In the genomic region with DNA sequence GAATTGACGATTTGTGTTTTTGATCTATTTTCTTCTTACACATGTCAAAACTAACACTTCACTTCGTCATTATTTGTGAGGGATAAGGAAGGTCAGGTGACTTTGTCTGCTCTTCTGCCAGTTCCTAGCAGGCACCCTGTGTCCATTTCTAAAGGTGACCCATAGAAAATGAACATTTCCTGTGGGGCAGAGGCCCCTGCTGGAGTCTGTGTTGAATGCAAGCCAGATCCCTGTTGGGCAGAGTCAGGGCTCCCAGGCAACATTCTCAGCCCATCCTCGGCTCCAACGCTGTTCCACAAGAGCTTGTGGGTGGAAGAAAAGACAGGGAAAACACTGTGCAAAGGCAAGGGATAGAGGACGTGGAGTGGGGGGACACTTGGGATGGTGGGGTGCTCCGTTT, we compare ENCODE assay signal across 11 mouse cellular contexts.
A peak's percentile ranks its signal among the peaks of the same experiment; 100 is the strongest.
DNase-seq lines count a peak whose midpoint lies in the region; ATAC-seq and TF ChIP-seq lines count a peak whose summit lies in the region.
"Had no signal": no experiment of that assay in that cellular context is flagged by ENCODE, and none has a peak within 500 bp of the region (broad histone marks: within the 10 kb centered on the region; RNA-seq: fewer than 3 reads in every experiment).

No protein-coding gene starts in this region.

- H3K4me2 ChIP-seq in hindbrain, embryonic 16.5 days (ENCODE audit: low read length) = no peak overlapping the region
- H3K4me2 ChIP-seq in hindbrain, embryonic 14.5 days (replicated peaks) = no peak overlapping the region
- no peak overlapping the region for H3K4me2 ChIP-seq in liver, postnatal 0 days (ENCODE audit: low read depth, low read length)
- H3K4me2 ChIP-seq in liver, embryonic 12.5 days = no peak overlapping the region
- H3K4me2 ChIP-seq: hindbrain, embryonic 15.5 days; limb, embryonic 12.5 days had no signal

- H3K9me3 ChIP-seq in hindbrain, embryonic 16.5 days (ENCODE audit: control insufficient read depth, low read length) = no peaks in the 10 kb centered on the region
- no peaks in the 10 kb centered on the region for H3K9me3 ChIP-seq in hindbrain, embryonic 14.5 days (ENCODE audit: control insufficient read depth, low read length)
- H3K9me3 ChIP-seq in liver, postnatal 0 days (ENCODE audit: low read length) = no peaks in the 10 kb centered on the region
- H3K9me3 ChIP-seq in liver, embryonic 12.5 days (replicated peaks) = no peaks in the 10 kb centered on the region
- H3K9me3 ChIP-seq in embryonic facial prominence, embryonic 10.5 days = no peaks in the 10 kb centered on the region
- H3K9me3 ChIP-seq: hindbrain, embryonic 15.5 days; limb, embryonic 12.5 days had no signal

- no peak overlapping the region for H3K4me3 ChIP-seq in hindbrain, embryonic 16.5 days (ENCODE audit: low read length)
- no peak overlapping the region for H3K4me3 ChIP-seq in hindbrain, embryonic 14.5 days (replicated peaks; ENCODE audit: low read length)
- H3K4me3 ChIP-seq in liver, postnatal 0 days (ENCODE audit: low read depth, low read length) = no peak overlapping the region
- no peak overlapping the region for H3K4me3 ChIP-seq in liver, embryonic 12.5 days
- no peak overlapping the region for H3K4me3 ChIP-seq in embryonic facial prominence, embryonic 10.5 days
- no peak overlapping the region for H3K4me3 ChIP-seq in thymus, adult 2 months (ENCODE audit: control insufficient read depth, insufficient read depth, low read length)
- H3K4me3 ChIP-seq: erythroblast, embryonic 14.5 days; hindbrain, embryonic 15.5 days; limb, embryonic 12.5 days had no signal

- ATAC-seq in hindbrain, embryonic 16.5 days = 0 out of 2 replicates have a peak, but pooled peaks have one; percentile 64
- ATAC-seq in hindbrain, embryonic 14.5 days (ENCODE audit: low FRiP score) = no peak
- ATAC-seq in liver, postnatal 0 days = no peak
- ATAC-seq in liver, embryonic 12.5 days = no peak

- no peak for TF ChIP-seq EP300 in liver, postnatal 0 days (IDR thresholded peaks at IDR 0.05; ENCODE audit: low read depth)

- no peaks in the 10 kb centered on the region for H3K27me3 ChIP-seq in hindbrain, embryonic 16.5 days (replicated peaks; ENCODE audit: control insufficient read depth, insufficient read depth, low read length)
- H3K27me3 ChIP-seq in hindbrain, embryonic 14.5 days (ENCODE audit: control insufficient read depth, insufficient read depth, low read length) = no peaks in the 10 kb centered on the region
- H3K27me3 ChIP-seq in liver, postnatal 0 days (ENCODE audit: insufficient read depth, low read length) = no peaks in the 10 kb centered on the region
- no peaks in the 10 kb centered on the region for H3K27me3 ChIP-seq in liver, embryonic 12.5 days (replicated peaks)
- no peaks in the 10 kb centered on the region for H3K27me3 ChIP-seq in embryonic facial prominence, embryonic 10.5 days (replicated peaks; ENCODE audit: low read depth, poor library complexity, severe bottlenecking)
- H3K27me3 ChIP-seq in thymus, adult 2 months (ENCODE audit: control insufficient read depth, insufficient read depth, low read length) = no peaks in the 10 kb centered on the region
- H3K27me3 ChIP-seq: hindbrain, embryonic 15.5 days; limb, embryonic 12.5 days had no signal

- no peak overlapping the region for H3K27ac ChIP-seq in hindbrain, embryonic 16.5 days (ENCODE audit: low read depth, low read length)
- H3K27ac ChIP-seq in hindbrain, embryonic 14.5 days = no peak overlapping the region
- no peak overlapping the region for H3K27ac ChIP-seq in liver, postnatal 0 days (ENCODE audit: low read depth)
- no peak overlapping the region for H3K27ac ChIP-seq in liver, embryonic 12.5 days
- H3K27ac ChIP-seq in embryonic facial prominence, embryonic 10.5 days (replicated peaks) = no peak overlapping the region
- no peak overlapping the region for H3K27ac ChIP-seq in thymus, adult 2 months (ENCODE audit: control insufficient read depth, insufficient read depth, low read length)
- H3K27ac ChIP-seq: hindbrain, embryonic 15.5 days; limb, embryonic 12.5 days had no signal

- no peak overlapping the region for H3K9ac ChIP-seq in hindbrain, embryonic 16.5 days (ENCODE audit: low read depth, low read length)
- H3K9ac ChIP-seq in hindbrain, embryonic 14.5 days = no peak overlapping the region
- no peak overlapping the region for H3K9ac ChIP-seq in liver, postnatal 0 days (replicated peaks)
- H3K9ac ChIP-seq in liver, embryonic 12.5 days = no peak overlapping the region
- H3K9ac ChIP-seq: hindbrain, embryonic 15.5 days; limb, embryonic 12.5 days had no signal

- TF ChIP-seq POLR2A in thymus, adult 2 months (IDR thresholded peaks at IDR 0.05; ENCODE audit: control insufficient read depth, extremely low read depth, insufficient read depth, low read length, poor library complexity) = no peak

- H3K36me3 ChIP-seq in hindbrain, embryonic 16.5 days (ENCODE audit: control insufficient read depth, insufficient read depth, low read length) = no peaks in the 10 kb centered on the region
- no peaks in the 10 kb centered on the region for H3K36me3 ChIP-seq in hindbrain, embryonic 14.5 days (replicated peaks; ENCODE audit: control insufficient read depth, insufficient read depth)
- no peaks in the 10 kb centered on the region for H3K36me3 ChIP-seq in liver, postnatal 0 days (replicated peaks; ENCODE audit: insufficient read depth, low read length)
- H3K36me3 ChIP-seq in liver, embryonic 12.5 days = no peaks in the 10 kb centered on the region
- no peaks in the 10 kb centered on the region for H3K36me3 ChIP-seq in embryonic facial prominence, embryonic 10.5 days (replicated peaks)
- no peaks in the 10 kb centered on the region for H3K36me3 ChIP-seq in thymus, adult 2 months (ENCODE audit: control insufficient read depth, insufficient read depth, low read length)
- H3K36me3 ChIP-seq: hindbrain, embryonic 15.5 days; limb, embryonic 12.5 days had no signal

- no peak for DNase-seq in hindbrain, embryonic 14.5 days (ENCODE audit: low spot score)
- no peak for DNase-seq in liver, postnatal 0 days
- DNase-seq in Muller cell, postnatal 12 days (ENCODE audit: inconsistent ontology term) = peak; percentile 24
- peak; percentile 30 for DNase-seq in embryonic facial prominence, embryonic 10.5 days (ENCODE audit: low spot score)
- DNase-seq in thymus, adult 2 months = no peak
- DNase-seq: cerebellum, adult 9-11 months had no signal

- WGBS in hindbrain, embryonic 16.5 days = 44% methylated on average over 6 of the region's 6 CpGs
- WGBS in hindbrain, embryonic 14.5 days = 51% methylated on average over 6 of the region's 6 CpGs
- WGBS in liver, postnatal 0 days (ENCODE audit: insufficient replicate concordance) = 63% methylated on average over 6 of the region's 6 CpGs
- 61% methylated on average over 6 of the region's 6 CpGs for WGBS in liver, embryonic 12.5 days (ENCODE audit: insufficient replicate concordance)
- 64% methylated on average over 6 of the region's 6 CpGs for WGBS in embryonic facial prominence, embryonic 10.5 days
- 88% methylated on average over 6 of the region's 6 CpGs for WGBS in thymus, adult 2 months

- H3K4me1 ChIP-seq in hindbrain, embryonic 16.5 days (ENCODE audit: control insufficient read depth, insufficient read depth, low read depth, low read length) = peaks cover 3% of the 10 kb centered on the region; the same call in 1 of the 2 replicates
- no peaks in the 10 kb centered on the region for H3K4me1 ChIP-seq in hindbrain, embryonic 14.5 days (replicated peaks; ENCODE audit: control insufficient read depth, insufficient read depth, low read length)
- no peaks in the 10 kb centered on the region for H3K4me1 ChIP-seq in liver, postnatal 0 days (ENCODE audit: insufficient read depth)
- no peaks in the 10 kb centered on the region for H3K4me1 ChIP-seq in liver, embryonic 12.5 days
- H3K4me1 ChIP-seq in embryonic facial prominence, embryonic 10.5 days = peaks cover 27% of the 10 kb centered on the region
- H3K4me1 ChIP-seq in thymus, adult 2 months (replicated peaks; ENCODE audit: control insufficient read depth, insufficient read depth, low read length) = peaks cover 44% of the 10 kb centered on the region

- TF ChIP-seq CTCF in liver, postnatal 0 days (IDR thresholded peaks at IDR 0.05; ENCODE audit: low read depth) = peak; percentile 31; the same call in 1 of the 2 replicates
- TF ChIP-seq CTCF in thymus, adult 2 months (IDR thresholded peaks at IDR 0.05; ENCODE audit: borderline replicate concordance, control insufficient read depth, extremely low read depth, insufficient read depth, low read length, poor library complexity) = no peak

Comparison
In these comparisons a context has a peak if more than half of its experiments do, and no peak if none do; other contexts are left out.
1. DNase-seq: peak in Muller cell, postnatal 12 days (single experiment) and embryonic facial prominence, embryonic 10.5 days (single experiment); none in hindbrain, embryonic 14.5 days (single experiment), liver, postnatal 0 days (single experiment) and thymus, adult 2 months (single experiment).